Mouse (Mus musculus) testis, adult 2 months (tissue): Measurements from ENCODE around the gene Dbh.

Experiments used
- CTCF ChIP-seq: fragments of 200-500 bp; IDR thresholded peaks from 2 replicates; pipeline ENCODE4 v1.5.1; 2012; ENCODE audit warnings: low read depth, mild to moderate bottlenecking, inconsistent platforms, low read length, moderate library complexity; ENCODE audit not compliant: control insufficient read depth, insufficient read depth, insufficient replicate concordance
- POLR2A ChIP-seq: fragments of 200-500 bp; IDR thresholded peaks from 2 replicates; pipeline ENCODE4 v1.6.1; 2012; ENCODE audit warnings: low read depth, mild to moderate bottlenecking, inconsistent platforms, low read length, moderate library complexity; ENCODE audit not compliant: control insufficient read depth

DNA sequence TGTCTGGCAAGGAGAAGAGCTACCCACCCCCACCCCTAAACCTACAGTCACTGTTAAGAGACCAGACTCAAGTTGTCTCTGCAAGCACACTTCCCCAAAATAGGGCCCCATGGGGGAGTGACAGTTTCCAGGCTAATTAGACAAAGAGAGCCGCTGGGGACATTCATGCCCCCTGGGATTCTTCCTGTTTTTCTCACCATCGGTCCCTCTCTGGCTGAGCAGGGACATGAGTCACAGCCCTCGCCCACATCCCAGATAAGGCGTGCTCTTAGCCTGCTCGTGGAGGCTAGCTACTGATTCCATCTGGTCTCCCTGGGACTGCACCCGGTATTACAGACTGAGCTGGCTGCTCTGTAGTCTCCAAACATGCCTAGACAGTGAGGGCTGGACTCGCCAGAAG, 67.3 kb downstream of the Dbh start:
- TF ChIP-seq CTCF (no peak), POLR2A (no peak)
